Mouse (Mus musculus): Measurements from ENCODE around the gene Tmem190.

DNA sequence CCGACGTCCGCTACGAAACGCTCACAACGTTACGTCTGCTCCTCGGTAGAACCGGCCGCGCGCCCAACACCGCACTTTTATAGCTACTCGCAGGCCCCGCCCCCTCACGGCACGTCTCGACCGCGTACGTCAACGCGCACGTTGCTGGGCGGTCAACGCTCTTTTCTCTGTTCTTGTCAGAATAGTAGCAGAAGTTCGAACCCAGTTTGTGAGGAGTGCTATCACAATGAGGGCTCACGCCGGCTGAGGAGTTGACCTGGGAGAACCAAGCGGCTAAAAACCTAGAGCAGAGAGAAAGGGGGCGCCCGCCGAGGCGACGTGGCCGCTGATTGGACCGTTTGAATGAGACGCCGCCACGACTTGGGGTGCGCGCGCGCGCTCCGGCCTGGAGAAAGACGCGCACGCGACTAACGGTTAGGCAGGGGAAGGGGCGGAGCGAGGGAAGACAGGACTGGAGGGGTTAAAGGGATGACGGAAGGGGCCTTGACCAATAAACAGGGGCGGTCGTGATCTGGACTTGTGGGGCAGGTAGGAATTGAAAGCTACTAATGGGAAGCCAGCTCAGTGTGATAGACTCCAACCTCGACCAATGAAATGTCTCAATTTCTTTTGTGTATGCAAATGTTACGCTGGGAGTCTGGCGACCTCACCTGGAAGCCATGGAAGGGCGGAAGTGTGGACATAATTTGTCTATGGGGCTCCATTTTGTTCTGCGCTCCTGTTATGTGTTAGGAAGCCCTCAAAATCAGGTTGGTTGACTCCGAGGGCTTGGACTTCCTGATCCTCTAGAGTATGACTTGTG lies 29.8 kb downstream of the Tmem190 start, which contains the start of gene Ube2s:
- TF ChIP-seq GATA1 (IDR thresholded peaks at IDR 0.05; ENCODE audit: low read length) = no peak
- TF ChIP-seq TAL1 (IDR thresholded peaks at IDR 0.05; ENCODE audit: low read length) = no peak
